Mouse (Mus musculus): ENCODE measurements around the gene Cand2.

DNA sequence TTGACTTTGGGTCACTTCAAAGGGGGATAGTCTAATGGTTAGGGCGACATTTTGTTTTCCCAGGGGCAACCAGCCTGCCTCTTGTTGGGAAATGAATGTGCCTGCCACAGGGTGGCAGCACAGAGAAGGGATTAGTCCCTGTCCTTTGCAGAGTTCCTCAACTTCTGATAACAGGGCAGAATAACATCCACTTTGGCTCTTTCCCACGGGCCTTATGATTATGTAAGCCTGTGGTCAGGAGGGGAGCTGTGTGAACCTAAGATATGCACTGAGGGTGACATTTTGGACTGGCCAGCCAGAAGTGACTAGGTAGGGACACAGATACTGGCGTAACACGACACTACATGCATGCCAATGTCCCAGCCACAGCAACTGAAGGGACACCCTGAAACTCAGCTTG lies 39.8 kb downstream of the Cand2 start:
- TF ChIP-seq CTCF (IDR thresholded peaks at IDR 0.05; ENCODE audit: extremely low read depth, insufficient read depth, insufficient read length, insufficient replicate concordance) (peak; percentile 54; the same call in 1 of the 2 replicates), POLR2A (IDR thresholded peaks at IDR 0.05; ENCODE audit: low read depth, low read length) (no peak)
